Mouse (Mus musculus) layer of hippocampus, postnatal 25 days (tissue): ENCODE results near the gene Zfp296. TPM values are rescaled to one million over a fixed set of nuclear protein-coding genes. Genes with fewer than 3 reads are reported as not detected.
A peak's percentile ranks its signal among the peaks of the same experiment; 100 is the strongest.

Experiments used
- DNase-seq, 2 experiments: peaks; one replicate each; pipeline ENCODE4 v3.0.0; 2022; ENCODE audit warnings: mixed read lengths in 2 of 2, low spot score in 1 of 2; ENCODE audit errors: extremely low spot score in 1 of 2
- total RNA-seq, 2 experiments: library from RNA; stranded (reverse); gene quantifications; 2 replicates each; pipeline ENCODE4 v1.2.3; 2021

Gene Zfp296
- total RNA-seq, 2 experiments from 2014 or later: 0.30 to 1.0 TPM

GRCm38 (mm10) chr7:19561765-19562642, 15.1 kb upstream of the Zfp296 start:
- DNase-seq: peak; percentile 86 to 90

GRCm38 (mm10) chr7:19562643-19563410, 14.3 kb upstream of the Zfp296 start, which contains the start of gene Ppp1r37:
Gene Ppp1r37 (minus strand): TSS chr7:19563076.
- no peak for DNase-seq

GRCm38 (mm10) chr7:19563884-19564283, 13.2 kb upstream of the Zfp296 start:
- no peak for DNase-seq

GRCm38 (mm10) chr7:19564455-19564854, 12.6 kb upstream of the Zfp296 start:
- no peak for DNase-seq

GRCm38 (mm10) chr7:19565803-19566202, 11.3 kb upstream of the Zfp296 start:
- DNase-seq: no peak

- no peak for DNase-seq
These were observed 9.7 kb upstream of the Zfp296 start for GRCm38 (mm10) chr7:19567426-19567825.

- DNase-seq: no peak
These were observed 7.4 kb upstream of the Zfp296 start for GRCm38 (mm10) chr7:19569647-19570046.

GRCm38 (mm10) chr7:19572926-19573775, 3.9 kb upstream of the Zfp296 start:
- peak; percentile 67 to 74 for DNase-seq

- DNase-seq: no peak
These were observed 3.3 kb upstream of the Zfp296 start for GRCm38 (mm10) chr7:19573776-19574140.

GRCm38 (mm10) chr7:19575559-19575958, 1.5 kb upstream of the Zfp296 start:
- DNase-seq: no peak

GRCm38 (mm10) chr7:19577877-19578414, 859 bp downstream of the Zfp296 start:
- no peak for DNase-seq

GRCm38 (mm10) chr7:19578436-19578835, 1.3 kb downstream of the Zfp296 start:
- no peak for DNase-seq

GRCm38 (mm10) chr7:19579751-19580150, 2.7 kb downstream of the Zfp296 start:
- no peak for DNase-seq

GRCm38 (mm10) chr7:19580634-19581033, 3.5 kb downstream of the Zfp296 start:
- no peak for DNase-seq

GRCm38 (mm10) chr7:19586269-19586668, 9.2 kb downstream of the Zfp296 start:
- no peak for DNase-seq

GRCm38 (mm10) chr7:19589207-19589606, 12.1 kb downstream of the Zfp296 start:
- peak in 1 of 2 experiments; percentile 68 for DNase-seq

- DNase-seq: peak; percentile 43 to 77
These were observed 12.8 kb downstream of the Zfp296 start for GRCm38 (mm10) chr7:19589917-19590316.

GRCm38 (mm10) chr7:19593061-19593730, 16.1 kb downstream of the Zfp296 start:
- DNase-seq: no peak

- DNase-seq: no peak
These were observed 23.5 kb downstream of the Zfp296 start for GRCm38 (mm10) chr7:19600562-19600961.

- DNase-seq: no peak
These were observed 26.0 kb downstream of the Zfp296 start for GRCm38 (mm10) chr7:19603055-19603454.
